Mouse (Mus musculus) E14TG2a.4 (cell line): ENCODE measurements around the gene Il9.

Source experiments
- CTCF ChIP-seq: conservative IDR thresholded peaks from 2 replicates; pipeline ENCODE4 v1.5.1; 2014; ENCODE audit warnings: low read length
- NANOG ChIP-seq: IDR thresholded peaks from 2 replicates; pipeline ENCODE4 v1.6.1; 2014; ENCODE audit warnings: borderline replicate concordance, low read length, mixed read lengths
- POU5F1 ChIP-seq: IDR thresholded peaks from 2 replicates; pipeline ENCODE4 v1.6.1; 2014; ENCODE audit warnings: low read length, borderline replicate concordance

DNA sequence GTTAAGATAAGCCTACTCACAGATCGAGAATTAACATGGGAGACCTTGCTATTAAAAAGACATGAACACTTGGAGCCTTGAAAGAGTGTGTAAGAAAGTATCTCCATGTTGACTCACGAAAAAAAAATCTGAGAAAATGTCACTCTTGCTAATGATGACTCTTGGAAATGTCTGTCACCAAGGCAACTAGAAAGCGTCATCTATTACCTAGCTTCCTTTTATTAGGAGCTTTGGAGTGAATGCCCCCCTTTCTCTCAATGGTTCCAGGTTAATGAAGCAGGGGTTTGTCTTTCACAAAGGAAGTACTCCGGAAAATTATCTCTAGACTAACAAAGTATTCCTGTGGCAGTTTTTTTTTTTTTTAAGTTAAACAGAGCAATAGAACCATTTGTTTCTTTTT, 34.3 kb upstream of the Il9 start:
- TF ChIP-seq CTCF (no peak), POU5F1 (no peak), NANOG (no peak)
